Mouse (Mus musculus) small intestine, adult 2 months (tissue): ENCODE results near the gene Clmp.

Experiments used
- CTCF ChIP-seq: fragments of 200-500 bp; IDR thresholded peaks from 2 replicates; pipeline ENCODE4 v1.5.1; 2012; ENCODE audit warnings: low read depth, mild to moderate bottlenecking, control low read depth, inconsistent platforms, low read length, moderate library complexity, mixed read lengths; ENCODE audit not compliant: insufficient replicate concordance, insufficient read length; ENCODE audit errors: extremely low read depth
- POLR2A ChIP-seq: fragments of 200-500 bp; IDR thresholded peaks from 2 replicates; pipeline ENCODE4 v1.6.1; 2012; ENCODE audit warnings: low read depth, mild to moderate bottlenecking, control low read depth, inconsistent platforms, low read length, moderate library complexity

GRCm38 (mm10) chr9:40794251-40794650 lies 108.5 kb downstream of the Clmp start:
- TF ChIP-seq CTCF: no peak
- no peak for TF ChIP-seq POLR2A
